Mouse (Mus musculus) small intestine, adult 2 months (tissue): ENCODE measurements around the gene Cdc7. TPM values are rescaled to one million over a fixed set of nuclear protein-coding genes. Genes with fewer than 3 reads are reported as not detected.
A peak's percentile ranks its signal among the peaks of the same experiment; 100 is the strongest.

Source experiments
- H3K27ac ChIP-seq: fragments of 200-500 bp; 2 replicates; pipeline ENCODE4 v1.5.1; 2012; ENCODE audit warnings: low read depth, low read length, control low read depth, inconsistent platforms; ENCODE audit not compliant: insufficient read depth
- H3K27me3 ChIP-seq: fragments of 200-500 bp; 2 replicates; pipeline ENCODE4 v1.6.1; 2012; ENCODE audit warnings: mild to moderate bottlenecking, moderate library complexity, low read length, inconsistent platforms; ENCODE audit not compliant: control insufficient read depth, insufficient read depth
- H3K36me3 ChIP-seq: fragments of 200-500 bp; 2 replicates; pipeline ENCODE4 v1.6.1; 2012; ENCODE audit warnings: mild to moderate bottlenecking, low read length, control low read depth, inconsistent platforms; ENCODE audit not compliant: control insufficient read depth, insufficient read depth
- H3K4me1 ChIP-seq: fragments of 200-500 bp; 2 replicates; pipeline ENCODE4 v1.6.1; 2012; ENCODE audit warnings: low read length, inconsistent platforms, mixed read lengths; ENCODE audit not compliant: control insufficient read depth, insufficient read depth, insufficient read length
- H3K4me3 ChIP-seq: fragments of 200-500 bp; 2 replicates; pipeline ENCODE4 v1.5.1; 2012; ENCODE audit warnings: low read depth, mild to moderate bottlenecking, control low read depth, inconsistent platforms, low read length, moderate library complexity
- CTCF ChIP-seq: fragments of 200-500 bp; IDR thresholded peaks from 2 replicates; pipeline ENCODE4 v1.5.1; 2012; ENCODE audit warnings: low read depth, mild to moderate bottlenecking, control low read depth, inconsistent platforms, low read length, moderate library complexity, mixed read lengths; ENCODE audit not compliant: insufficient replicate concordance, insufficient read length; ENCODE audit errors: extremely low read depth
- POLR2A ChIP-seq: fragments of 200-500 bp; IDR thresholded peaks from 2 replicates; pipeline ENCODE4 v1.6.1; 2012; ENCODE audit warnings: low read depth, mild to moderate bottlenecking, control low read depth, inconsistent platforms, low read length, moderate library complexity
- whole genome bisulfite sequencing: fragments of 180-500 bp; shearing (Covaris S2); methylation state at CpG from one replicate; pipeline ENCODE4 v1.1.7; 2018; 5-methylcytosine and 5-hydroxymethylcytosine counted together
- polyA plus RNA-seq: library from polyadenylated mRNA; depleted of rRNA; stranded (reverse); fragments of >200 nt; gene quantifications from 2 replicates; pipeline ENCODE4 v1.2.3, GENCODE M21; 2012; rRNA removed

The Cdc7 gene
- 1.5 and 1.9 TPM in 2 replicates for polyA plus RNA-seq

DNA sequence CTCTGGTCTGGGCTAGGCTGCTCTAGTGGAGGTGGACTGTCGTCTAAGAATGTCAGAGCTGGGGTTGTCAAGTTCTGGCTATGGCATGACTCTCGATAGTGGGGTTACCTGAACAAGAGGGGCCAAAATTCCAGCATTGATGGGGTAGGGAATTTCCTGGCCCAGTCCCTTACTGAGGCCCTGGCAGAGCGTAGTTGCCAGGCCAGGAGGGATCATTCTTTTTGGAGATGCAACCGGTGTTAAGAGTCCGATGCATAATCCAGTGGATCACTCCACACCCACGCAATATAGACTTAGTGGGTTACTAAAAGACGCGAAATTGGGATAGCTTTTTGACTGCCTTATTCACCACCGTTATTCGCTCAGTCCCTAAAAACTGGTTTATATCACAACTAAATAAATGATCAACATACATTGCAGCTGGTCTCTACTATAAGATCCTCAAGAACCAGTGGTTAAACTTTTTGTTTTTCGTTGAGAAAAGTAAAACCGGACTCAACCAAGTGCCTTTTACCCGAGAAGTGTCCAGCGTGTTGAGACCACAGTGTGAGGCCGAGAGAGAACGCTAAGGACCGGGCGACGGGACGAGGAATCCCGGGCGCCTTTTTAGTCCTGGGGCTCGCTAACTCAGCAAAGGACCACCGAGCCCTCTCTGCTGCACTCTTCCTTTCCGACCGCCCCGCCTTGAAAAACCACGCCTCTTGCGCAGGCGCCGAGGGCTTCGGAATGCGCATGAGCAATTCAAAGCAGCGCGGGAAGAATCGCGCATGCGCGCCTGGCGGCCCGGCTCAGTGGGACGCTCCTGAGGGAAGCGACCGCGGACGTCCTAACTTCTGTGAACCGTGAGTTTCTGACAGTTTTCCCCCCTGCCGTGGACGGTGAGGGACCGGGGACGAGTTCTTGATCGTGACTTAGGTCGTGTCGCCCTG lies at the start of gene Cdc7:
Gene Cdc7 (plus strand): TSS at position 739 of the 929 bp plus-strand sequence.
- TF ChIP-seq POLR2A: peak; percentile 42
- TF ChIP-seq CTCF: no peak
- Histone ChIP-seq H3K27me3 (no peaks in the 10 kb centered on the region), H3K36me3 (no peaks in the 10 kb centered on the region), H3K27ac (peak within 1 kb of the TSS; percentile 44), H3K4me1 (peaks cover 4% of the 10 kb centered on the region; the same call in 1 of the 2 replicates), H3K4me3 (peak within 1 kb of the TSS; percentile 95)
- WGBS: 4% methylated on average over 54 of the region's 54 CpGs

DNA sequence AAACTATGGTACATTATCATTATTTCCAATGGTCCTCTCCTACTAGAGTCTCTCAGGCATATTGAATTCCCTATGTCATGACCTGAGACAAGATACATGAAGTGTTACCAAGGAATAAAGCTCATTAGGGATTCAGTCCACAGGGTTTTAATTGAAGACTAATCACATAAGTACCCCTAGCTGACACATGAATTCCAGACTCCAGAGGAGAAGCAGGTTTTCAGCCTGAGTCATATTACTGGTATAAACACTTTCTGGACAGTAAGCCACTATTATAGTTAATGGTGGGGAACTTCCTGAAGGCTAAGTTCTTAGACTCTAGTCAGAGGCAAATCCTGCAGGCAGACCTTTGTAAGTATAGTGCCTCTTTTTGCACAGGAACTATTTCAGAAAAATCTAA lies 44.8 kb upstream of the Cdc7 start:
- TF ChIP-seq CTCF (no peak), POLR2A (no peak)
- Histone ChIP-seq H3K4me1 (no peaks in the 10 kb centered on the region), H3K27me3 (no peaks in the 10 kb centered on the region), H3K36me3 (no peaks in the 10 kb centered on the region), H3K4me3 (no peak overlapping the region), H3K27ac (no peak overlapping the region)

DNA sequence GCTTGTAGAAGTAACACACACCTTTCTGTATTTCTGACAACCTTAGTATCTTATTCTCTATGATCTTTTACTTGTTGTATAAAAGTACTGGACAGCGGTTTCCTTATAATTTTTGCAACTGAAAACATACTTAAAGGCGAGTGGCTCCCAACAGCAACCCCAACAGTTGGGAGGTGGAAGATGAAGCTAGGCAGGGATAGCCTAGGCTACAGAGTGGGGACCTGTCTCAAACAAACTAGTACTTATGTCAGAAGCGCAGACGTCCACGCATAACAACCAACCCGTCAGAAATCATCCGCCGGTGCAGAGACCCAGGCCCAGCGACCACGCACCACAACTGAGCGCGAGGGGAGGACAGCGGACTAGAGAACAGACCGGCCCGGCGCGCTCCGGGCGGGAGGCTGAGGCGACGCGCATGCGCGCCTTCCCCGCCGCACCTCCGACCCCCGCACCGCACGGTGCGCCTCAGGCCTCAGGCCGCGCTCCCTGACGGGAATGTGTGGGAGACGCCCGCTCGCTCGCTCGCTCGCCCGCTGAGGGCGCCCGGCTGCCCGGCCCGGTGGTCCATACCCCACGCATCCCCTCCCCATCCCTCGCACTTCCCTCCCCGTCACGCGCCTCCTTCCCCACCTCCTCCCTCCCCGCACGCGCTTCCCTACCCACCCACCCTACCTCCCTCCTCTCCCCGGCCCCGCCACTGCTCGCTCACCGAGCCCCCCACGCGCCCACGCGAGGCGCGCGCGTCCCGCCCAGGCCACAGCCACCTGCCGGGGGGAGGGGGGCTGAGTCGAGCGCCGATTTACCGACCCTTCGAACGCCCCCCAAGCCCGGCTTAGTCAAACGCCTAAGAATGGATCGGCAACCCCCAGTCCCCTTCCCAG lies 38.4 kb upstream of the Cdc7 start, which contains the start of gene Hfm1:
Gene Hfm1 (minus strand): TSS at position 834 of the 881 bp plus-strand sequence.
- H3K27ac ChIP-seq: no peak within 1 kb of the TSS
- no peaks in the 10 kb centered on the region for H3K36me3 ChIP-seq
- peaks cover 11% of the 10 kb centered on the region for H3K27me3 ChIP-seq
- H3K4me1 ChIP-seq: no peaks in the 10 kb centered on the region; the same call in 1 of the 2 replicates
- 3% methylated on average over 64 of the region's 76 CpGs for WGBS
- TF ChIP-seq CTCF (no peak), POLR2A (no peak)
- peak within 1 kb of the TSS; percentile 57 for H3K4me3 ChIP-seq

DNA sequence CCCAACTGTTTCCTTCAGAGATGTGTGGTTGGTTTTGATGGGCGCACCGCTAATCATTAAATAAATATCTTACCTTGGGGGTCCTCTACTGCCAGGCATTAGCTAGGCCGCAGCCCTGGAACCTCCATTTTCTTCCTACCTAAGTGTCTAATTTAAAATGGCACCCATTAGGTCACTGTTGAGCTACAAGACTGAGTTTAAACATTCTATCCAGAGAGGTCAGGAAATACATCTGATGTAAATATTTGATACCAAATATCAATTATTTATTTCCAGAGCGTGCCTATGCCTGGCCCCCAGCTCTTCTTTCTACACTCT lies 37.8 kb upstream of the Cdc7 start:
- no peaks in the 10 kb centered on the region for H3K36me3 ChIP-seq
- no peak overlapping the region for H3K27ac ChIP-seq
- H3K27me3 ChIP-seq: peaks cover 11% of the 10 kb centered on the region
- WGBS: 66% methylated on average over 4 of the region's 4 CpGs
- TF ChIP-seq POLR2A (no peak), CTCF (no peak)
- H3K4me3 ChIP-seq: peak overlapping the region; percentile 57; the same call in 1 of the 2 replicates
- H3K4me1 ChIP-seq: no peaks in the 10 kb centered on the region; the same call in 1 of the 2 replicates

DNA sequence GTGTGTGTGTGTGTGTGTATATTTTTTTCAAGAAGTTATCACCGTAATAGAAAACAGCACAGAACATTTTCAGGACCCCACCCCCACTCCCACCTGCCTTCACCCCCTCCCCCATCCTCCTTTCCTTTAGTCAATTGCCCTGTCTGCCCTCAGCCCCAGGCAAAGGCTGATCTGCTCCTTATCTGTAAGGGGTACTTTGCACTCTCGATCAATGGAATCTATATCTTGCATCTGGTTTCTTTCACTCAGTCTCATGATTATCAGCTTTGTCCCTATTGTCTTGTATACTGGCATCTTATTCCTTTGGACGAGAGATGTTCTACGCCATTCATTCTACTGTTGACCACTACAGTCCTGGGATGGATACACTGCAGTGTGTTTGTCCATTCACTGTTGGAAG lies 36.1 kb upstream of the Cdc7 start:
- WGBS: 52% methylated on average over 4 of the region's 4 CpGs
- TF ChIP-seq POLR2A (no peak), CTCF (no peak)
- no peak overlapping the region for H3K27ac ChIP-seq

DNA sequence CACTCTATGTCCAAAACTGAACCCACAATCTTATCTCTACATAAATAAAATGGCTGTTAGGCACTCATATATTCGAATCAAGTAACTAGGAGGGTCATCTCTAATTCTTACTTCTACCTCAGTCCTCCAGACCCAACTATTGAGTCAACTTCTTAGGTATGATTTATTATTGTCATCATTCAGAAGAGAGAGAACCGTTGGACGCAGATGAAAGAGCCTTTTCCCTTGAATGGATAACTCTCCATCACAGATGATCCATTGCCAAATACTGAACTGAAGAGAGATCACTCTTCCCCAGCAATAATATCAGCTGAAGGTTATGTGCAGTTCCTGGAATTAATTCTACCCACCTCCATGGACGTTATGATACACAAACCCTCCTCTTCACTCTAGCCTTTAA lies 17.8 kb upstream of the Cdc7 start:
- WGBS: 60% methylated on average over 4 of the region's 4 CpGs
- no peaks in the 10 kb centered on the region for H3K36me3 ChIP-seq
- H3K27ac ChIP-seq: no peak overlapping the region
- TF ChIP-seq CTCF (no peak), POLR2A (no peak)
- no peaks in the 10 kb centered on the region; the same call in 1 of the 2 replicates for H3K27me3 ChIP-seq
- H3K4me3 ChIP-seq: no peak overlapping the region
- no peaks in the 10 kb centered on the region for H3K4me1 ChIP-seq

More for the DNA sequence above, 36.1 kb upstream of the Cdc7 start:
- Histone ChIP-seq H3K27me3 (peaks cover 11% of the 10 kb centered on the region), H3K4me1 (no peaks in the 10 kb centered on the region; the same call in 1 of the 2 replicates), H3K4me3 (no peak overlapping the region), H3K36me3 (no peaks in the 10 kb centered on the region)
